Mouse (Mus musculus) forebrain, embryonic 15.5 days (tissue): Measurements from ENCODE around the gene Man2a1. TPM values are rescaled to one million over a fixed set of nuclear protein-coding genes. Genes with fewer than 3 reads are reported as not detected.

ENCODE experiments used
- ATAC-seq: fragments of 200-750 bp; cut with Nextera tagmentation; replicated peaks from 2 replicates; pipeline ENCODE4 v1.8.0; 2017; ENCODE audit warnings: mild to moderate bottlenecking, moderate TSS enrichment, moderate library complexity
- H3K27ac ChIP-seq: fragments of 300-500 bp; sonication (generic); replicated peaks from 2 replicates; pipeline ENCODE4 v1.5.1; 2015; ENCODE audit warnings: mild to moderate bottlenecking, inconsistent platforms
- H3K27me3 ChIP-seq: fragments of 300-500 bp; sonication (generic); 2 replicates; pipeline ENCODE4 v1.6.1; 2015; ENCODE audit warnings: inconsistent platforms
- H3K36me3 ChIP-seq: fragments of 300-500 bp; sonication (generic); 2 replicates; pipeline ENCODE4 v1.6.1; 2015; ENCODE audit warnings: mild to moderate bottlenecking, inconsistent platforms
- H3K4me1 ChIP-seq: fragments of 300-500 bp; sonication (generic); 2 replicates; pipeline ENCODE4 v1.6.1; 2015; ENCODE audit warnings: inconsistent platforms
- H3K4me2 ChIP-seq: fragments of 300-500 bp; sonication (generic); replicated peaks from 2 replicates; pipeline ENCODE4 v1.6.1; 2015; ENCODE audit warnings: mild to moderate bottlenecking, inconsistent platforms
- H3K4me3 ChIP-seq: fragments of 300-500 bp; sonication (generic); 2 replicates; pipeline ENCODE4 v1.5.1; 2015; ENCODE audit warnings: mild to moderate bottlenecking, inconsistent platforms
- H3K9ac ChIP-seq: fragments of 300-500 bp; sonication (generic); replicated peaks from 2 replicates; pipeline ENCODE4 v1.6.1; 2015; ENCODE audit warnings: mild to moderate bottlenecking, inconsistent platforms
- H3K9me3 ChIP-seq: fragments of 300-500 bp; sonication (generic); 2 replicates; pipeline ENCODE4 v1.6.1; 2016; ENCODE audit warnings: inconsistent platforms
- WGBS: fragments of 180-500 bp; shearing (Covaris S2); methylation state at CpG from one replicate; pipeline ENCODE4 v1.1.7; 2015; ENCODE audit warnings: mixed read lengths; 5-methylcytosine and 5-hydroxymethylcytosine counted together
- polyA plus RNA-seq: library from polyadenylated mRNA; unstranded; fragments of >200 nt; fragmentation: Nextera tagmentation; extraction: Ambion mirVana; gene quantifications from 2 replicates; pipeline ENCODE4 v1.2.1, GENCODE M21; 2015

Gene Man2a1
- polyA plus RNA-seq, 1 experiment from 2014 or later: 3.4 TPM

- H3K4me1 ChIP-seq: no peaks in the 10 kb centered on the region
- H3K4me3 ChIP-seq: no peak overlapping the region
- 19% methylated on average over 7 of the region's 7 CpGs for WGBS
- H3K9me3 ChIP-seq: no peaks in the 10 kb centered on the region
- H3K36me3 ChIP-seq: no peaks in the 10 kb centered on the region
- H3K9ac ChIP-seq: no peak overlapping the region
- ATAC-seq: no peak
- H3K27me3 ChIP-seq: no peaks in the 10 kb centered on the region
- no peak overlapping the region for H3K27ac ChIP-seq
- no peak overlapping the region for H3K4me2 ChIP-seq
These were observed 43.1 kb downstream of the Man2a1 start for GRCm38 (mm10) chr17:64643644-64644043.

- Histone ChIP-seq H3K27ac (no peak overlapping the region), H3K9ac (no peak overlapping the region), H3K27me3 (no peaks in the 10 kb centered on the region), H3K4me2 (no peak overlapping the region), H3K4me1 (no peaks in the 10 kb centered on the region), H3K36me3 (no peaks in the 10 kb centered on the region), H3K9me3 (no peaks in the 10 kb centered on the region), H3K4me3 (no peak overlapping the region)
- 87% methylated on average over 8 of the region's 8 CpGs for WGBS
- ATAC-seq: no peak
These were observed 44.5 kb downstream of the Man2a1 start for GRCm38 (mm10) chr17:64644888-64645605.

GRCm38 (mm10) chr17:64647396-64647795, 46.9 kb downstream of the Man2a1 start:
- Histone ChIP-seq H3K4me1 (0 out of 2 replicates have a peak, but pooled peaks cover 3% of the 10 kb centered on the region), H3K4me3 (no peak overlapping the region), H3K9me3 (no peaks in the 10 kb centered on the region), H3K36me3 (peaks cover 3% of the 10 kb centered on the region; the same call in 1 of the 2 replicates), H3K9ac (no peak overlapping the region), H3K27me3 (no peaks in the 10 kb centered on the region), H3K4me2 (no peak overlapping the region), H3K27ac (no peak overlapping the region)
- ATAC-seq: no peak
- 82% methylated on average over 9 of the region's 9 CpGs for WGBS

GRCm38 (mm10) chr17:64650702-64651101, 50.2 kb downstream of the Man2a1 start:
- H3K4me2 ChIP-seq: no peak overlapping the region
- 69% methylated on average over 9 of the region's 9 CpGs for WGBS
- no peaks in the 10 kb centered on the region for H3K9me3 ChIP-seq
- H3K27me3 ChIP-seq: no peaks in the 10 kb centered on the region
- H3K4me1 ChIP-seq: 0 out of 2 replicates have a peak, but pooled peaks cover 3% of the 10 kb centered on the region
- H3K4me3 ChIP-seq: no peak overlapping the region
- H3K27ac ChIP-seq: no peak overlapping the region
- no peak for ATAC-seq
- H3K9ac ChIP-seq: no peak overlapping the region
- H3K36me3 ChIP-seq: peaks cover 5% of the 10 kb centered on the region; the same call in 1 of the 2 replicates

- Histone ChIP-seq H3K27ac (no peak overlapping the region), H3K36me3 (peaks cover 5% of the 10 kb centered on the region; the same call in 1 of the 2 replicates), H3K9me3 (no peaks in the 10 kb centered on the region), H3K9ac (no peak overlapping the region), H3K4me2 (no peak overlapping the region), H3K27me3 (no peaks in the 10 kb centered on the region), H3K4me3 (no peak overlapping the region), H3K4me1 (0 out of 2 replicates have a peak, but pooled peaks cover 3% of the 10 kb centered on the region)
- no peak for ATAC-seq
- 91% methylated on average over 2 of the region's 2 CpGs for WGBS
These were observed 53.1 kb downstream of the Man2a1 start for GRCm38 (mm10) chr17:64653621-64654020.

- no peak overlapping the region for H3K27ac ChIP-seq
- no peak overlapping the region for H3K9ac ChIP-seq
- H3K27me3 ChIP-seq: no peaks in the 10 kb centered on the region
- no peaks in the 10 kb centered on the region for H3K4me1 ChIP-seq
- H3K4me2 ChIP-seq: no peak overlapping the region
- WGBS: 94% methylated on average over 4 of the region's 4 CpGs
- ATAC-seq: no peak
- H3K4me3 ChIP-seq: no peak overlapping the region
- no peaks in the 10 kb centered on the region for H3K9me3 ChIP-seq
- H3K36me3 ChIP-seq: peaks cover 4% of the 10 kb centered on the region; the same call in 1 of the 2 replicates
These were observed 59.1 kb downstream of the Man2a1 start for GRCm38 (mm10) chr17:64659682-64660081.

- ATAC-seq: no peak
- WGBS: 76% methylated on average over 4 of the region's 4 CpGs
These were observed 66.0 kb downstream of the Man2a1 start for GRCm38 (mm10) chr17:64666518-64666917.

GRCm38 (mm10) chr17:64668504-64668903, 68.0 kb downstream of the Man2a1 start:
- ATAC-seq: no peak
- Histone ChIP-seq H3K4me1 (peaks cover 4% of the 10 kb centered on the region), H3K4me2 (no peak overlapping the region), H3K9ac (no peak overlapping the region), H3K27me3 (no peaks in the 10 kb centered on the region), H3K27ac (no peak overlapping the region), H3K9me3 (no peaks in the 10 kb centered on the region), H3K36me3 (peaks cover 9% of the 10 kb centered on the region; the same call in 1 of the 2 replicates), H3K4me3 (no peak overlapping the region)
- 59% methylated on average over 5 of the region's 5 CpGs for WGBS

More at GRCm38 (mm10) chr17:64666518-64666917, 66.0 kb downstream of the Man2a1 start:
- H3K4me2 ChIP-seq: no peak overlapping the region
- H3K9me3 ChIP-seq: no peaks in the 10 kb centered on the region
- no peak overlapping the region for H3K4me3 ChIP-seq
- H3K4me1 ChIP-seq: peaks cover 4% of the 10 kb centered on the region
- 0 out of 2 replicates have a peak overlapping the region, but pooled peaks have one; percentile 23 for H3K27ac ChIP-seq
- H3K9ac ChIP-seq: no peak overlapping the region
- H3K36me3 ChIP-seq: 0 out of 2 replicates have a peak, but pooled peaks cover 5% of the 10 kb centered on the region
- H3K27me3 ChIP-seq: no peaks in the 10 kb centered on the region

GRCm38 (mm10) chr17:64674401-64674800, 73.9 kb downstream of the Man2a1 start:
- Histone ChIP-seq H3K4me1 (peaks cover 15% of the 10 kb centered on the region), H3K4me3 (no peak overlapping the region), H3K9me3 (no peaks in the 10 kb centered on the region), H3K9ac (no peak overlapping the region), H3K27ac (no peak overlapping the region), H3K27me3 (no peaks in the 10 kb centered on the region), H3K36me3 (peaks cover 9% of the 10 kb centered on the region; the same call in 1 of the 2 replicates), H3K4me2 (no peak overlapping the region)
- WGBS: 70% methylated on average over 1 of the region's 1 CpGs
- ATAC-seq: no peak

GRCm38 (mm10) chr17:64674980-64675379, 74.4 kb downstream of the Man2a1 start:
- Histone ChIP-seq H3K27ac (no peak overlapping the region), H3K4me1 (peaks cover 15% of the 10 kb centered on the region), H3K9me3 (no peaks in the 10 kb centered on the region), H3K36me3 (peaks cover 4% of the 10 kb centered on the region; the same call in 1 of the 2 replicates), H3K4me2 (no peak overlapping the region), H3K4me3 (no peak overlapping the region), H3K9ac (no peak overlapping the region), H3K27me3 (no peaks in the 10 kb centered on the region)
- no peak for ATAC-seq
- WGBS: 91% methylated on average over 6 of the region's 6 CpGs

- no peaks in the 10 kb centered on the region for H3K9me3 ChIP-seq
- H3K27ac ChIP-seq: peak overlapping the region; percentile 82
- H3K4me1 ChIP-seq: peaks cover 15% of the 10 kb centered on the region
- H3K36me3 ChIP-seq: peaks cover 2% of the 10 kb centered on the region; the same call in 1 of the 2 replicates
- 23% methylated on average over 10 of the region's 10 CpGs for WGBS
- H3K9ac ChIP-seq: no peak overlapping the region
- no peaks in the 10 kb centered on the region for H3K27me3 ChIP-seq
- H3K4me3 ChIP-seq: no peak overlapping the region
- H3K4me2 ChIP-seq: no peak overlapping the region
- ATAC-seq: peak; percentile 98
These were observed 76.4 kb downstream of the Man2a1 start for GRCm38 (mm10) chr17:64676735-64677469.

- no peaks in the 10 kb centered on the region for H3K36me3 ChIP-seq
- H3K27me3 ChIP-seq: no peaks in the 10 kb centered on the region
- 81% methylated on average over 3 of the region's 3 CpGs for WGBS
- H3K9ac ChIP-seq: no peak overlapping the region
- no peak overlapping the region for H3K27ac ChIP-seq
- H3K4me2 ChIP-seq: no peak overlapping the region
- no peak overlapping the region for H3K4me3 ChIP-seq
- H3K9me3 ChIP-seq: no peaks in the 10 kb centered on the region
- no peak for ATAC-seq
- H3K4me1 ChIP-seq: peaks cover 14% of the 10 kb centered on the region
These were observed 80.9 kb downstream of the Man2a1 start for GRCm38 (mm10) chr17:64681461-64681860.
